Mouse (Mus musculus) lung, postnatal 0 days (tissue): ENCODE measurements at regions not wholly inside any gene's neighbourhood (a gene's known extent, or its start where the extent isn't known, plus 50 kb on each side); places are given as distances from the start of the nearest gene placed in this dataset.

Experiments
- ATAC-seq: fragments of 200-750 bp; cut with Nextera tagmentation; 2 replicates; pipeline ENCODE4 v1.8.0; 2017; ENCODE audit warnings: moderate library complexity
- DNase-seq: peaks from one replicate; pipeline ENCODE4 v3.0.0-alpha.2; 2016; ENCODE audit warnings: low spot score
- H3K27ac ChIP-seq: fragments of 300-500 bp; sonication (generic); 2 replicates; pipeline ENCODE4 v1.5.1; 2014; ENCODE audit warnings: antibody characterized with exemption, mild to moderate bottlenecking, low read length, mixed read lengths
- H3K27me3 ChIP-seq: fragments of 300-500 bp; sonication (generic); replicated peaks from 2 replicates; pipeline ENCODE4 v1.6.1; 2014; ENCODE audit warnings: low read length, mixed read lengths; ENCODE audit not compliant: insufficient read depth
- H3K36me3 ChIP-seq: fragments of 300-500 bp; sonication (generic); 2 replicates; pipeline ENCODE4 v1.6.1; 2014; ENCODE audit warnings: low read length, mixed read lengths; ENCODE audit not compliant: insufficient read depth
- H3K4me1 ChIP-seq: fragments of 300-500 bp; sonication (generic); 2 replicates; pipeline ENCODE4 v1.6.1; 2014; ENCODE audit warnings: antibody characterized with exemption, low read depth, low read length, mixed read lengths; ENCODE audit not compliant: insufficient read depth
- H3K4me2 ChIP-seq: fragments of 300-500 bp; sonication (generic); replicated peaks from 2 replicates; pipeline ENCODE4 v1.6.1; 2014; ENCODE audit warnings: low read depth, mild to moderate bottlenecking, low read length, moderate library complexity, mixed read lengths
- H3K4me3 ChIP-seq: fragments of 300-500 bp; sonication (generic); 2 replicates; pipeline ENCODE4 v1.5.1; 2014; ENCODE audit warnings: low read depth, low read length
- H3K9ac ChIP-seq: fragments of 300-500 bp; sonication (generic); replicated peaks from 2 replicates; pipeline ENCODE4 v1.6.1; 2014; ENCODE audit warnings: low read depth, mild to moderate bottlenecking
- H3K9me3 ChIP-seq: fragments of 300-500 bp; sonication (generic); 2 replicates; pipeline ENCODE4 v1.6.1; 2016; ENCODE audit warnings: low read length, mixed read lengths
- CTCF ChIP-seq: IDR thresholded peaks from 2 replicates; pipeline ENCODE4 v1.5.1; 2016; ENCODE audit warnings: antibody characterized with exemption, mild to moderate bottlenecking
- EP300 ChIP-seq: IDR thresholded peaks from 2 replicates; pipeline ENCODE4 v1.6.1; 2016; ENCODE audit warnings: antibody characterized with exemption, mild to moderate bottlenecking, control low read depth
- WGBS: fragments of 180-500 bp; shearing (Covaris S2); extraction: QIAGEN DNeasy Blood & Tissue Kit; methylation state at CpG from one replicate; pipeline ENCODE4 v1.1.7; 2014; 5-methylcytosine and 5-hydroxymethylcytosine counted together

- no peak for TF ChIP-seq EP300
- no peak for TF ChIP-seq CTCF
- H3K27ac ChIP-seq: no peak overlapping the region
- no peaks in the 10 kb centered on the region for H3K36me3 ChIP-seq
- no peak for DNase-seq
- ATAC-seq: no peak
- H3K4me2 ChIP-seq: no peak overlapping the region
- 93% methylated on average over 4 of the region's 4 CpGs for WGBS
- no peak overlapping the region for H3K9ac ChIP-seq
- no peaks in the 10 kb centered on the region for H3K27me3 ChIP-seq
- no peak overlapping the region for H3K4me3 ChIP-seq
- H3K4me1 ChIP-seq: no peaks in the 10 kb centered on the region
- H3K9me3 ChIP-seq: no peaks in the 10 kb centered on the region
These were observed 278.2 kb downstream of the Cbln4 start for GRCm38 (mm10) chr2:171765071-171765470.

- no peaks in the 10 kb centered on the region for H3K36me3 ChIP-seq
- H3K27ac ChIP-seq: no peak overlapping the region
- no peak overlapping the region for H3K9ac ChIP-seq
- no peaks in the 10 kb centered on the region for H3K27me3 ChIP-seq
- DNase-seq: no peak
- H3K4me2 ChIP-seq: no peak overlapping the region
- WGBS: 74% methylated on average over 9 of the region's 9 CpGs
- ATAC-seq: no peak
- H3K9me3 ChIP-seq: no peaks in the 10 kb centered on the region
- H3K4me1 ChIP-seq: no peaks in the 10 kb centered on the region
- H3K4me3 ChIP-seq: no peak overlapping the region
- TF ChIP-seq EP300 (no peak), CTCF (no peak)
These were observed 289.8 kb downstream of the Cbln4 start for GRCm38 (mm10) chr2:171753502-171753901.

DNA sequence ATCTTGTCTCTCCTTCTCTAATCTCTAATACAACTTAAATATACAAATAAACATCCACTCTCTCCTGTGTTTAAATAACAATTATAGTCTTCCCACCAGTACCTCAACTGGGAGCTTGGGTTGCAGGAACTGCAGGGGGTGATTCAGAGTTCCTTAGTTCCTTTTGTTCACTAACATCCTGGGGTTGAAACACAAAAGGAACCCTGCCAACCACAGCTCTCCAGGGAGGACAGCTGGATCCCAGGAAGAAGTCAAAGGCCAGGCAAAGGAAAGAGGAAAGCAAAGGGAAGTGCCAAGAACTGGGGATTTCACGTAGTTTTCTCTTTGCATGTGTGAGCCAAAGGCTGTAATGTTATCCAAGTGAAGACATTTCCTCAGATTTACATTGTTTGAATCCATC lies 296.1 kb downstream of the Cbln4 start:
- peak; percentile 26 for DNase-seq

GRCm38 (mm10) chr2:171743111-171743510 lies 300.2 kb downstream of the Cbln4 start:
- 5% methylated on average over 2 of the region's 2 CpGs for WGBS
- H3K4me3 ChIP-seq: no peak overlapping the region
- DNase-seq (peak; percentile 53), ATAC-seq (peak; percentile 78)
- no peaks in the 10 kb centered on the region for H3K4me1 ChIP-seq
- no peak overlapping the region for H3K27ac ChIP-seq
- H3K27me3 ChIP-seq: no peaks in the 10 kb centered on the region
- H3K9ac ChIP-seq: no peak overlapping the region
- no peaks in the 10 kb centered on the region for H3K36me3 ChIP-seq
- no peak overlapping the region for H3K4me2 ChIP-seq
- no peaks in the 10 kb centered on the region for H3K9me3 ChIP-seq
- 0 out of 2 replicates have a peak, but pooled peaks have one; percentile 16 for TF ChIP-seq EP300
- no peak for TF ChIP-seq CTCF

More for the DNA sequence above, 296.1 kb downstream of the Cbln4 start:
- Histone ChIP-seq H3K9ac (no peak overlapping the region), H3K9me3 (no peaks in the 10 kb centered on the region), H3K27ac (no peak overlapping the region), H3K4me3 (no peak overlapping the region), H3K4me2 (no peak overlapping the region), H3K4me1 (no peaks in the 10 kb centered on the region), H3K36me3 (no peaks in the 10 kb centered on the region), H3K27me3 (no peaks in the 10 kb centered on the region)
- 33% methylated on average over 1 of the region's 1 CpGs for WGBS
- TF ChIP-seq CTCF (no peak), EP300 (no peak)
- no peak for ATAC-seq

DNA sequence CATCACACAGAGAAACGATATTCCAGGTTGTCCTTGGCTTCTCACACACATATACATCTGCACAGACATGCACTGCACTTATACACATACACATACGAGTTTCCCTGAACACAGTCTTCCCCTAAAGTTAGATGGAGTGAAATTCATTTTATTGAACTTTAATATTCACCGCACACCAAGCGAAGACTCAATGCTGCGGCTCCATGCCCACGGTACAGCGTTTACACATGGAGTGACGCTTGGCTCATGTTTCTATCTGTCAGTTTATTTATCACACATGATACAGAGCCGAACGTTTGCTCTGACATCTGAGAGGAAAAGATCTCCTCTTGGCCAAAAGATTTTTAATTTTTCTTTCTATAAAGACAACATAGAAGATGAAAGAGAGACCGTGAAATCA lies 300.6 kb downstream of the Cbln4 start:
- Histone ChIP-seq H3K9ac (no peak overlapping the region), H3K4me1 (no peaks in the 10 kb centered on the region), H3K27me3 (no peaks in the 10 kb centered on the region), H3K27ac (no peak overlapping the region), H3K4me3 (no peak overlapping the region), H3K9me3 (no peaks in the 10 kb centered on the region), H3K4me2 (no peak overlapping the region), H3K36me3 (no peaks in the 10 kb centered on the region)
- TF ChIP-seq CTCF: no peak
- TF ChIP-seq EP300: no peak
- WGBS: 16% methylated on average over 11 of the region's 11 CpGs
- ATAC-seq: no peak
- no peak for DNase-seq

GRCm38 (mm10) chr2:171737761-171738160 lies 305.5 kb downstream of the Cbln4 start:
- DNase-seq: no peak
- Histone ChIP-seq H3K4me2 (no peak overlapping the region), H3K27ac (no peak overlapping the region), H3K36me3 (no peaks in the 10 kb centered on the region), H3K4me3 (no peak overlapping the region), H3K4me1 (no peaks in the 10 kb centered on the region), H3K9ac (no peak overlapping the region), H3K9me3 (no peaks in the 10 kb centered on the region), H3K27me3 (no peaks in the 10 kb centered on the region)
- ATAC-seq: no peak
- WGBS: 91% methylated on average over 8 of the region's 8 CpGs
- TF ChIP-seq EP300 (no peak), CTCF (no peak)

GRCm38 (mm10) chr2:171735061-171735490 lies 308.2 kb downstream of the Cbln4 start:
- Histone ChIP-seq H3K4me1 (no peaks in the 10 kb centered on the region), H3K36me3 (no peaks in the 10 kb centered on the region), H3K27me3 (no peaks in the 10 kb centered on the region), H3K27ac (no peak overlapping the region), H3K9ac (no peak overlapping the region), H3K4me2 (no peak overlapping the region), H3K9me3 (no peaks in the 10 kb centered on the region), H3K4me3 (no peak overlapping the region)
- no peak for TF ChIP-seq EP300
- DNase-seq: no peak
- ATAC-seq: no peak
- WGBS: 55% methylated on average over 14 of the region's 14 CpGs
